Mouse (Mus musculus) kidney, postnatal 0 days (tissue): Measurements from ENCODE around the gene Cd19. TPM values are rescaled to one million over a fixed set of nuclear protein-coding genes. Genes with fewer than 3 reads are reported as not detected.

Experiments used
- ATAC-seq: fragments of 200-750 bp; cut with Nextera tagmentation; replicated peaks from 2 replicates; pipeline ENCODE4 v1.8.0; 2017; ENCODE audit warnings: low read depth, moderate number of reproducible peaks, moderate TSS enrichment, moderate library complexity; ENCODE audit not compliant: low FRiP score
- DNase-seq: peaks from one replicate; pipeline ENCODE4 v3.0.0-alpha.2; 2016; ENCODE audit warnings: low spot score
- H3K27ac ChIP-seq: fragments of 300-500 bp; sonication (generic); 2 replicates; pipeline ENCODE4 v1.5.1; 2014; ENCODE audit warnings: mild to moderate bottlenecking
- H3K27me3 ChIP-seq: fragments of 300-500 bp; sonication (generic); 2 replicates; pipeline ENCODE4 v1.6.1; 2014; ENCODE audit warnings: low read length, mixed read lengths; ENCODE audit not compliant: insufficient read depth
- H3K36me3 ChIP-seq: fragments of 300-500 bp; sonication (generic); 2 replicates; pipeline ENCODE4 v1.6.1; 2014; ENCODE audit warnings: low read length, mixed read lengths; ENCODE audit not compliant: insufficient read depth
- H3K4me1 ChIP-seq: fragments of 300-500 bp; sonication (generic); replicated peaks from 2 replicates; pipeline ENCODE4 v1.6.1; 2014; ENCODE audit warnings: antibody characterized with exemption, low read length, mixed read lengths; ENCODE audit not compliant: insufficient read depth
- H3K4me2 ChIP-seq: fragments of 300-500 bp; sonication (generic); 2 replicates; pipeline ENCODE4 v1.6.1; 2014; ENCODE audit warnings: mild to moderate bottlenecking, low read length, moderate library complexity, mixed read lengths
- H3K4me3 ChIP-seq: fragments of 300-500 bp; sonication (generic); replicated peaks from 2 replicates; pipeline ENCODE4 v1.5.1; 2014; ENCODE audit warnings: low read depth, low read length
- H3K9ac ChIP-seq: fragments of 300-500 bp; sonication (generic); 2 replicates; pipeline ENCODE4 v1.6.1; 2014; ENCODE audit warnings: low read depth, low read length
- H3K9me3 ChIP-seq: fragments of 300-500 bp; sonication (generic); replicated peaks from 2 replicates; pipeline ENCODE4 v1.6.1; 2016; ENCODE audit warnings: low read length, inconsistent platforms, mixed read lengths
- CTCF ChIP-seq: IDR thresholded peaks from 2 replicates; pipeline ENCODE4 v1.5.1; 2016; ENCODE audit warnings: antibody characterized with exemption, low read depth, mild to moderate bottlenecking, moderate library complexity
- WGBS: fragments of 180-500 bp; shearing (Covaris S2); extraction: QIAGEN DNeasy Blood & Tissue Kit; methylation state at CpG from one replicate; pipeline ENCODE4 v1.1.7; 2014; 5-methylcytosine and 5-hydroxymethylcytosine counted together
- microRNA-seq: library from miRNA; unstranded; fragments of <30 nt; microRNA quantifications from one replicate; pipeline ENCODE4, GENCODE M21; 2016
- polyA plus RNA-seq: library from polyadenylated mRNA; unstranded; fragments of >200 nt; fragmentation: Nextera tagmentation; extraction: Ambion mirVana; gene quantifications from 2 replicates; pipeline ENCODE4 v1.2.1, GENCODE M21; 2015

Gene Cd19
- polyA plus RNA-seq, 1 experiment from 2014 or later, result 0.16 TPM

DNA sequence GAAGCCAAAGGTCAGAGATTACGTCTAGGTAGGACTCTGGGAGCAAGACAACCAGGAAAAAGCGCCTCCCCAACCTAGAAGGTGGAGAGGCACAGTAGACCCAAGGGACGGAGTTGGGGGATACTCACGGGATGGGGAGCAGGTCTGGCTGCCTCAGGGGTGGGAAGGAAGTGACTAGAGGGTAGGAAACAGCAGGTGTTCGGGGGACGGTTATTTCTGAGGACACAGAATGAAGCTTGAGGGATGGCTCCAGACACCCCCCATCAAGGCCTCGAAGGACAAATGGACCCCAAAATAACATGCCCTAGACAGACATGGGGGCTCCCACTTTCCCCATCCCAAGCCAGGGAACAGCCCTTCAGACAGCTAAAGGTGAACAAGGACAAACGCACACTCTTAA lies 46.3 kb downstream of the Cd19 start:
- H3K36me3 ChIP-seq, result peaks cover 30% of the 10 kb centered on the region; the same call in 1 of the 2 replicates
- 89% methylated on average over 8 of the region's 8 CpGs for WGBS
- DNase-seq, result no peak

DNA sequence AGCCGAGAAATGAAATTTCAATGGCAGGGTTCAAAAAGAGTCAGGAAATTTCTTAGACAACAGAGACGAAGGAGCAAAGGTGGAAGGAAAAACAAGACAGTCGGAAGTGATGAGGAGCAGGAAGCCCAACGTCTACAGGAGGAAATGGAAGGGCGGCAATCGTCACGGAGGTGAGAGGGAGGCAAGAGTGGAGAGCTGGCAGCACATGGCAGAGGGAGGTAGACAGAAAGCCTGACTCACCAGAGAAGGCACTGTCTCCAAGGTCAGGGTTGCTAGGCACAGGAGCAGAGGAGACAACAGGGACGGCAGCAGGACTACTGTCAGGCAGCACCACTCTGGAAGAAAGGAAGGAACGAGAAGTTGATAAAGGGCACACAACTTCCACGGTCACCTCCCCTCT lies 47.1 kb downstream of the Cd19 start:
- no peaks in the 10 kb centered on the region for H3K4me1 ChIP-seq
- 81% methylated on average over 10 of the region's 10 CpGs for whole genome bisulfite sequencing
- no peaks in the 10 kb centered on the region for H3K9me3 ChIP-seq
- no peak for TF ChIP-seq CTCF
- no peak overlapping the region for H3K4me3 ChIP-seq
- ATAC-seq, result no peak
- no peak overlapping the region for H3K27ac ChIP-seq
- H3K4me2 ChIP-seq, result no peak overlapping the region
- DNase-seq, result no peak
- H3K36me3 ChIP-seq, result peaks cover 27% of the 10 kb centered on the region; the same call in 1 of the 2 replicates
- H3K27me3 ChIP-seq, result no peaks in the 10 kb centered on the region
- no peak overlapping the region for H3K9ac ChIP-seq

More for the DNA sequence above, 46.3 kb downstream of the Cd19 start:
- no peak for TF ChIP-seq CTCF
- Histone ChIP-seq H3K27ac (no peak overlapping the region), H3K9me3 (no peaks in the 10 kb centered on the region), H3K4me1 (no peaks in the 10 kb centered on the region), H3K9ac (no peak overlapping the region), H3K4me2 (no peak overlapping the region), H3K4me3 (no peak overlapping the region), H3K27me3 (no peaks in the 10 kb centered on the region)
- ATAC-seq, result no peak

- no peaks in the 10 kb centered on the region for H3K9me3 ChIP-seq
- WGBS, result 82% methylated on average over 6 of the region's 6 CpGs
- no peak overlapping the region for H3K27ac ChIP-seq
- H3K27me3 ChIP-seq, result no peaks in the 10 kb centered on the region
- no peak overlapping the region for H3K9ac ChIP-seq
- no peak for DNase-seq
- no peak overlapping the region for H3K4me2 ChIP-seq
- TF ChIP-seq CTCF, result no peak
- no peaks in the 10 kb centered on the region for H3K4me1 ChIP-seq
- ATAC-seq, result no peak
- H3K36me3 ChIP-seq, result 0 out of 2 replicates have a peak, but pooled peaks cover 4% of the 10 kb centered on the region
- no peak overlapping the region for H3K4me3 ChIP-seq
These were observed 51.7 kb downstream of the Cd19 start for GRCm38 (mm10) chr7:126363038-126363437.

DNA sequence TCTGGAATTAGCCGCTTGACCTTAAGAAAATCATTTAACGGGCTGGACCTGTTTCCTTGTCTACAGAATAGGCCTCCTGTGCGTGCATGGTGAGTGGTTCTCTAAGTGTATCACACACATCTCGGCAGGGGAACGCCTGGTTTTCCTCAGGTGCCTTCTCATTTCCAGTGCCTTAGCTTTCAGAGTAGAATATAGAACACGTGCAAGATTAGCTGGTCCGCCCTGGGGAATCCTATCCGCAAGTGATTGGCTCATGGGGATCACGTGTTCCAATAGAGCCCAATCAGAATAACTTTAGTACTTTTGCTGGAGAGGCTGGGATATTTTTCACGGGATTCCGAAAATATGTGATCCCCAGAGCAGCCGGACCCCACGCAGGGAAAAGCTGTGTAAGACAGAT lies 55.6 kb downstream of the Cd19 start:
- 77% methylated on average over 13 of the region's 13 CpGs for WGBS
- Histone ChIP-seq H3K36me3 (0 out of 2 replicates have a peak, but pooled peaks cover 4% of the 10 kb centered on the region), H3K4me2 (no peak overlapping the region), H3K4me3 (no peak overlapping the region), H3K9me3 (no peaks in the 10 kb centered on the region), H3K27ac (no peak overlapping the region), H3K27me3 (no peaks in the 10 kb centered on the region), H3K9ac (no peak overlapping the region), H3K4me1 (no peaks in the 10 kb centered on the region)
- ATAC-seq (no peak), DNase-seq (no peak)
- TF ChIP-seq CTCF, result no peak

Small RNA genes within 50 kb of the gene (microRNA-seq; reads per million reads assigned to microRNA genes)
- gene Mir7058, result not detected

Other genes with a start within 250 kb of the Cd19 start
- 30.1 and 31.5 TPM in 2 replicates for gene Xpo6, start 214.4 kb downstream of the Cd19 start, polyA plus RNA-seq
- 17.7 and 19.7 TPM in 2 replicates for gene Sbk1, start 142.3 kb downstream of the Cd19 start, polyA plus RNA-seq
- gene Lat, start 45.3 kb downstream of the Cd19 start, polyA plus RNA-seq, result 0.93 and 1.1 TPM in 2 replicates
- 57.6 and 62.8 TPM in 2 replicates for gene Spns1, start 37.4 kb downstream of the Cd19 start, polyA plus RNA-seq
- 2.0 and 2.5 TPM in 2 replicates for gene Nfatc2ip, start 18.2 kb downstream of the Cd19 start, polyA plus RNA-seq
- 29.7 and 31.7 TPM in 2 replicates for gene Rabep2, start 13.9 kb upstream of the Cd19 start, polyA plus RNA-seq
- gene Atp2a1, start 48.2 kb upstream of the Cd19 start, polyA plus RNA-seq, result 0.45 and 0.71 TPM in 2 replicates
- 44.1 and 44.8 TPM in 2 replicates for gene Sh2b1, start 60.5 kb upstream of the Cd19 start, polyA plus RNA-seq
- gene Tufm, start 72.5 kb upstream of the Cd19 start, polyA plus RNA-seq, result 117 and 134 TPM in 2 replicates
- gene Atxn2l, start 88.5 kb upstream of the Cd19 start, polyA plus RNA-seq, result 30.2 and 30.3 TPM in 2 replicates
- gene Eif3c, start 151.5 kb upstream of the Cd19 start, polyA plus RNA-seq, result 213 and 217 TPM in 2 replicates
- gene Apobr, start 170.1 kb upstream of the Cd19 start, polyA plus RNA-seq, result 1.2 and 1.3 TPM in 2 replicates
- 34.4 and 36.9 TPM in 2 replicates for gene Cln3, start 170.9 kb upstream of the Cd19 start, polyA plus RNA-seq
- gene Il27, start 180.1 kb upstream of the Cd19 start, polyA plus RNA-seq, result not detected in 2 replicates
- gene Nupr1, start 216.0 kb upstream of the Cd19 start, polyA plus RNA-seq, result 24.5 and 24.8 TPM in 2 replicates
- gene Sgf29, start 234.4 kb upstream of the Cd19 start, polyA plus RNA-seq, result 37.8 and 38.6 TPM in 2 replicates